ENCODE assay signal across 14 mouse cellular contexts in the genomic region with DNA sequence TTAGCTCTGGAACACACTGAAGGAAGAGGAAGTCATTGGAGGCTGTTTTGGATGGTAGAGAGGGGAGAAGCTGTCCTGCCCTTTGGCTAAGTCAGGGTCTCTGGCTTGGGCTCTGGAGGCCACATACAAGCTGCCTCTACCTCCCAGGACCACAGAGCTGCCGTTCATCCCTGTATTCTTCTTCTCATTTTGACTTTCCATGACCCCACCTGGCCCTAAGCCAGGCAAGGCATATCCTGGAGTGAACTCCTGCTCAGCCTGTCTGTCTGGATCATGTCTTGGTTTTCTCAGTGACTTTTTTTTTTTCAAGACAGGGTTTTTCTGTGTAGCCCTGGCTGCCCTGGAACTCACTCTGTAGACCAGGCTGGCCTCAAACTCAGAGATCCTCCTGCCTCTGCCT.
"Had no signal": no experiment of that assay in that cellular context is flagged by ENCODE, and none has a peak within 500 bp of the region (broad histone marks: within the 10 kb centered on the region; RNA-seq: fewer than 3 reads in every experiment).

No protein-coding gene starts in this region.

- H3K27ac ChIP-seq: lung, embryonic 15.5 days; midbrain, embryonic 10.5 days; midbrain, embryonic 12.5 days; neural tube, embryonic 13.5 days; neural tube, embryonic 15.5 days had no signal

- H3K27me3 ChIP-seq: lung, embryonic 15.5 days; midbrain, embryonic 12.5 days; neural tube, embryonic 13.5 days; neural tube, embryonic 15.5 days had no signal

- H3K9me3 ChIP-seq: lung, embryonic 15.5 days; midbrain, embryonic 10.5 days; midbrain, embryonic 12.5 days; neural tube, embryonic 13.5 days; neural tube, embryonic 15.5 days had no signal

- H3K9ac ChIP-seq: lung, embryonic 15.5 days; midbrain, embryonic 12.5 days; neural tube, embryonic 13.5 days; neural tube, embryonic 15.5 days had no signal

- H3K4me2 ChIP-seq: lung, embryonic 15.5 days; midbrain, embryonic 12.5 days; neural tube, embryonic 13.5 days; neural tube, embryonic 15.5 days had no signal

- H3K36me3 ChIP-seq: midbrain, embryonic 10.5 days; midbrain, embryonic 12.5 days; neural tube, embryonic 13.5 days; neural tube, embryonic 15.5 days had no signal

- H3K4me1 ChIP-seq: lung, embryonic 15.5 days; midbrain, embryonic 10.5 days; midbrain, embryonic 12.5 days had no signal

- H3K4me3 ChIP-seq: lung, embryonic 15.5 days; midbrain, embryonic 10.5 days; midbrain, embryonic 12.5 days; myocyte; neural tube, embryonic 13.5 days; neural tube, embryonic 15.5 days had no signal

- DNase-seq: midbrain, embryonic 14.5 days; right cerebral cortex, adult 18-20 months; right cerebral cortex, postnatal 25 days; right cerebral cortex, postnatal 4 days; thymus, adult 18-20 months; thymus, postnatal 14 days; thymus, postnatal 36 days had no signal

- ATAC-seq: midbrain, embryonic 16.5 days had no signal
